Mouse (Mus musculus): ENCODE measurements around the gene Mrpl12.
"Not testable (repeated sequence)": the region's sequence is repeated elsewhere in the genome, so short reads cannot be mapped to it uniquely, and the experiment has no call there.

Gene Mrpl12

GRCm38 (mm10) chr11:120508290-120508870, 24.0 kb downstream of the Mrpl12 start:
- in situ Hi-C loops (cut with MseI, MboI) = no loop called here

GRCm38 (mm10) chr11:120509940-120510339, 25.5 kb downstream of the Mrpl12 start:
- in situ Hi-C loops (cut with MseI, MboI) = no loop called here

- in situ Hi-C loops (cut with MseI, MboI) = no loop called here
These were observed 26.1 kb downstream of the Mrpl12 start for GRCm38 (mm10) chr11:120510375-120511030.

GRCm38 (mm10) chr11:120512790-120513453, 28.5 kb downstream of the Mrpl12 start:
- in situ Hi-C loops (cut with MseI, MboI) = no loop called here

- in situ Hi-C loops (cut with MseI, MboI) = not testable (repeated sequence)
These were observed 29.8 kb downstream of the Mrpl12 start for GRCm38 (mm10) chr11:120514262-120514661.

- in situ Hi-C loops (cut with MseI, MboI) = no loop called here
These were observed 31.2 kb downstream of the Mrpl12 start for GRCm38 (mm10) chr11:120515611-120516010.

- in situ Hi-C loops (cut with MseI, MboI) = no loop called here
These were observed 32.7 kb downstream of the Mrpl12 start for GRCm38 (mm10) chr11:120517147-120517546.

GRCm38 (mm10) chr11:120518027-120518426, 33.6 kb downstream of the Mrpl12 start:
- in situ Hi-C loops (cut with MseI, MboI) = no loop called here

- in situ Hi-C loops (cut with MseI, MboI) = no loop called here
These were observed 34.1 kb downstream of the Mrpl12 start for GRCm38 (mm10) chr11:120518558-120518957.

GRCm38 (mm10) chr11:120519738-120520137, 35.3 kb downstream of the Mrpl12 start:
- in situ Hi-C loops (cut with MseI, MboI) = loop anchor here in 1 of 2 experiments (5.0 kb wide), 1 partner anchor 38 kb away; no protein-coding TSS in a partner anchor

- in situ Hi-C loops (cut with MseI, MboI) = loop anchor here in 1 of 2 experiments (5.0 kb wide), 1 partner anchor 37 kb away; no protein-coding TSS in a partner anchor
These were observed 36.1 kb downstream of the Mrpl12 start for GRCm38 (mm10) chr11:120520498-120520897.

GRCm38 (mm10) chr11:120520967-120521540, 36.6 kb downstream of the Mrpl12 start:
- in situ Hi-C loops (cut with MseI, MboI) = loop anchor here in 1 of 2 experiments (5.0 kb wide), 1 partner anchor 36 kb away; no protein-coding TSS in a partner anchor

- in situ Hi-C loops (cut with MseI, MboI) = loop anchor here in 1 of 2 experiments (5.0 kb wide), 1 partner anchor 35 kb away; no protein-coding TSS in a partner anchor
These were observed 38.2 kb downstream of the Mrpl12 start for GRCm38 (mm10) chr11:120522581-120522980.

- in situ Hi-C loops (cut with MseI, MboI) = no loop called here
These were observed 41.5 kb downstream of the Mrpl12 start for GRCm38 (mm10) chr11:120525959-120526358.

- in situ Hi-C loops (cut with MseI, MboI) = no loop called here
These were observed 43.4 kb downstream of the Mrpl12 start for GRCm38 (mm10) chr11:120527690-120528354.

- in situ Hi-C loops (cut with MseI, MboI) = no loop called here
These were observed 44.5 kb downstream of the Mrpl12 start for GRCm38 (mm10) chr11:120528903-120529302.

GRCm38 (mm10) chr11:120530085-120530964, 45.9 kb downstream of the Mrpl12 start, which contains the start of gene Gcgr:
Gene Gcgr (plus strand): TSS chr11:120530699.
- in situ Hi-C loops (cut with MseI, MboI) = no loop called here

GRCm38 (mm10) chr11:120531646-120532045, 47.2 kb downstream of the Mrpl12 start:
- in situ Hi-C loops (cut with MseI, MboI) = no loop called here

- in situ Hi-C loops (cut with MseI, MboI) = no loop called here
These were observed 49.7 kb downstream of the Mrpl12 start for GRCm38 (mm10) chr11:120534093-120534492.

GRCm38 (mm10) chr11:120535145-120535544, 50.7 kb downstream of the Mrpl12 start:
- in situ Hi-C loops (cut with MseI, MboI) = no loop called here
